Mouse (Mus musculus): ENCODE results near the gene Mvp. TPM values are rescaled to one million over a fixed set of nuclear protein-coding genes. Genes with fewer than 3 reads are reported as not detected.

Mvp gene
- polyA plus RNA-seq, 1 experiment from 2014 or later, result 5.6 TPM

- H3K4me3 ChIP-seq, result peak overlapping the region; percentile 50
- peak overlapping the region; percentile 69; the same call in 1 of the 2 replicates for H3K9ac ChIP-seq
- WGBS, result 64% methylated on average over 15 of the region's 15 CpGs
- H3K27me3 ChIP-seq, result no peaks in the 10 kb centered on the region
- peak overlapping the region; percentile 97 for H3K4me2 ChIP-seq (replicated peaks)
- peak overlapping the region; percentile 90; the same call in 1 of the 2 replicates for H3K27ac ChIP-seq
- no peak for ATAC-seq (ENCODE audit: insufficient number of reproducible peaks, insufficient read depth, low FRiP score, low TSS enrichment)
- H3K9me3 ChIP-seq, result no peaks in the 10 kb centered on the region
- H3K4me1 ChIP-seq, result peaks cover 84% of the 10 kb centered on the region
- H3K36me3 ChIP-seq, result peaks cover 42% of the 10 kb centered on the region
Measured at GRCm38 (mm10) chr7:127018416-127019305, 4.2 kb upstream of the Mvp start.

DNA sequence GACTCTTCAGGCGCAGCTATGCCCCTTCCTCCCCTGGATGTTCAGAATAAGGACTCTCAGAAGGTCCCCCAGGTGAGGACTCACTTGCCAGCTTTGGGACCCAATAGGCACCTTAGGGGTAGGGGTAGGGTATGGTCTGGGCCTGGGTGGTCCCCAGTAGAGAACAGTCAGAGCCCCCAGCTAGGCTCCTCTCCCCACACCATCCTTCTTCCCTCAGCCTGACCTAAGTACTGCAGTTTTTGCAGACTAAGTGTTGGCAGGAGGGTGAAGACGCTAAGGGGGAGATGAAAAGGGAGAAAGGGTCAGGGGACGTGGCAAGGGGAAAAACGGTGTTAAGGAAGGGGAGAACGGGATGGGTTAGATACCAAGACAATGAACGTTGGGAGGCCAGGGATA, 3.5 kb upstream of the Mvp start:
- H3K36me3 ChIP-seq, result peaks cover 41% of the 10 kb centered on the region
- no peaks in the 10 kb centered on the region for H3K27me3 ChIP-seq
- peak overlapping the region; percentile 69; the same call in 1 of the 2 replicates for H3K9ac ChIP-seq
- no peak overlapping the region for H3K4me3 ChIP-seq
- H3K27ac ChIP-seq, result peak overlapping the region; percentile 93
- H3K9me3 ChIP-seq, result no peaks in the 10 kb centered on the region
- H3K4me1 ChIP-seq, result peaks cover 77% of the 10 kb centered on the region
- H3K4me2 ChIP-seq (replicated peaks), result peak overlapping the region; percentile 97
- 63% methylated on average over 6 of the region's 6 CpGs for WGBS
- ATAC-seq (ENCODE audit: insufficient number of reproducible peaks, insufficient read depth, low FRiP score, low TSS enrichment), result no peak

DNA sequence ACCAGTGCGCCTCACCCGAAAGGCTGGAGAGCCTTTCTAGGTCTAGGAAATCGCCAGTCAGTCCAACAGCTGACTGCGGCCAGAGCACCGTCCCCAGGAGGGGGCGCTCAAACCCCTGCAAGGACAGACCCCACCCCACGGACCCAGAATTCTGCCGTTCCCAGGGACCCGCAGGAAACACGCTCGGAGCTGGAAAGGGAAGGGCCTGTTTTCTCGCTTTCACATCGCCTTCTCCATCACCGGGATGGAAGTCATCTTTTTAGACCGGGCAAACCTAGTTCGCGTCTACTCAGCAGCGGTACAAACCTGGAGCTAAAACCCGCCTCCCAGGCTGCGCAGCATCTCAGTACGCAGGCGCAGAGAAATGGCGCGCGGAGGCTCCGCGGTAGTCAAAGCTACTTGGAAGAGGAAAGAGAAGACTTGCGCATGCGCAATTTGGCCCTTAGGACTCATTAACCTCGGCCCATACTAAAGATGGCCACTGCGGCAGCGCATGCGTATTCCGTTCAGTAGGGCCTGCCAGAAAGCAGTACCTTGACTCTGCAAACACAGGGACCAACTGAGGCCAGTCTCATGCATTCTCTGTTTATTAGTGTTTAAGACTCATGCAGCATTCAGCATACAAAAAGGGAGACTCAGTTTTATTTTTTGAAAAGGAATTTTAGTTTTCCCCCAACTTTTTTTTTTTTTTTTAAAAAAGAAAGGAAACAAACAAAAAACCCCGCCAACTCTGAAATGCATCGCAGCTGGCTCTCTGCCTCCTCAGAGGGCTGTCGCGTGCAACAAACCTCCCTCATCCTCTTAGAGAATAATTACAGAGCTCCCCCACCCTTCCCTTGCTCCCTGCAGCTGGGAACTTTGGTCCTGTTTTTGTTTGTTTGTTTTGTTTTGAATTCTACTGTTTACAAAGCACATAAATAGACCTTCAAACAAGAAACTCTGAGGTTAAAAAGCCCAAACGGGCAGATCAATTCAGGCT, 2.8 kb upstream of the Mvp start, which contains the start of gene Pagr1a:
Gene Pagr1a, minus strand, starts transcription at position 382 of the 979 bp plus-strand sequence.
- Histone ChIP-seq H3K9ac (peak within 1 kb of the TSS; percentile 82), H3K9me3 (no peaks in the 10 kb centered on the region), H3K27ac (peak within 1 kb of the TSS; percentile 93), H3K27me3 (no peaks in the 10 kb centered on the region), H3K4me3 (peak within 1 kb of the TSS; percentile 55), H3K4me1 (peaks cover 70% of the 10 kb centered on the region), H3K36me3 (peaks cover 38% of the 10 kb centered on the region), H3K4me2 (replicated peaks) (peak within 1 kb of the TSS; percentile 97)
- peak; percentile 79 for ATAC-seq (ENCODE audit: insufficient number of reproducible peaks, insufficient read depth, low FRiP score, low TSS enrichment)
- WGBS, result 4% methylated on average over 39 of the region's 39 CpGs

- Histone ChIP-seq H3K9me3 (no peaks in the 10 kb centered on the region), H3K4me1 (peaks cover 62% of the 10 kb centered on the region), H3K27ac (peak overlapping the region; percentile 93), H3K4me2 (replicated peaks) (peak overlapping the region; percentile 97), H3K9ac (peak overlapping the region; percentile 82), H3K36me3 (peaks cover 36% of the 10 kb centered on the region), H3K4me3 (peak overlapping the region; percentile 55), H3K27me3 (no peaks in the 10 kb centered on the region)
- peak; percentile 22; the same call in 1 of the 2 replicates for ATAC-seq (ENCODE audit: insufficient number of reproducible peaks, insufficient read depth, low FRiP score, low TSS enrichment)
- WGBS, result under 1% methylated on average over 22 of the region's 22 CpGs
Measured at GRCm38 (mm10) chr7:127016486-127016938, 2.1 kb upstream of the Mvp start.

- Histone ChIP-seq H3K27ac (peak within 1 kb of the TSS; percentile 93), H3K4me1 (peaks cover 60% of the 10 kb centered on the region), H3K9me3 (no peaks in the 10 kb centered on the region), H3K27me3 (no peaks in the 10 kb centered on the region), H3K4me3 (peak within 1 kb of the TSS; percentile 55), H3K9ac (peak within 1 kb of the TSS; percentile 82), H3K4me2 (replicated peaks) (peak within 1 kb of the TSS; percentile 97), H3K36me3 (peaks cover 36% of the 10 kb centered on the region)
- no peak for ATAC-seq (ENCODE audit: insufficient number of reproducible peaks, insufficient read depth, low FRiP score, low TSS enrichment)
Measured at GRCm38 (mm10) chr7:127016481-127016485, 1.9 kb upstream of the Mvp start, which contains the start of gene Pagr1b. Gene Pagr1b, minus strand, starts transcription at chr7:127016484.

DNA sequence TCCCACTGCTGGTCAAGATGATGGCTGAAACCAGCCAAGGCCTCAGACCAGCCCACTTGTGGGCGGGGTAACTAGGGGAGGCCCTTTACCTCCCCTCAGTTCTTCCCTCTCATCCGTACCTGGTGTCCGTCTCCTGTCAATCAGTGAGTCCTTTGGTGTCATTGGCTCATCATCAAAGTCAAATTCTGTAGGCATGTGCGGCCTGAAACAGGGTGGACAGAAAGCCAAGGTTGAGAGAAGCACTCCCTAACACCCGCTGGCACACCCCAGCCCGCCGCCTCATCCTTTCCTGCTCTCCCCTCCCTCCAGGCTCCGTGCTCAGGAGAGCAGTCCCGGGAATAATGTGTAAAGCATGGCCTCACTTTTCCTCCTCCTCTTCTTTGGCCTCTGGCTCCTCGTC, 1.7 kb upstream of the Mvp start:
- H3K4me1 ChIP-seq, result peaks cover 58% of the 10 kb centered on the region
- H3K9me3 ChIP-seq, result no peaks in the 10 kb centered on the region
- peak overlapping the region; percentile 93 for H3K27ac ChIP-seq
- H3K27me3 ChIP-seq, result no peaks in the 10 kb centered on the region
- peak overlapping the region; percentile 82 for H3K9ac ChIP-seq
- peaks cover 36% of the 10 kb centered on the region for H3K36me3 ChIP-seq
- H3K4me3 ChIP-seq, result peak overlapping the region; percentile 55
- peak overlapping the region; percentile 97 for H3K4me2 ChIP-seq (replicated peaks)
- WGBS, result 1% methylated on average over 10 of the region's 10 CpGs
- no peak for ATAC-seq (ENCODE audit: insufficient number of reproducible peaks, insufficient read depth, low FRiP score, low TSS enrichment)

DNA sequence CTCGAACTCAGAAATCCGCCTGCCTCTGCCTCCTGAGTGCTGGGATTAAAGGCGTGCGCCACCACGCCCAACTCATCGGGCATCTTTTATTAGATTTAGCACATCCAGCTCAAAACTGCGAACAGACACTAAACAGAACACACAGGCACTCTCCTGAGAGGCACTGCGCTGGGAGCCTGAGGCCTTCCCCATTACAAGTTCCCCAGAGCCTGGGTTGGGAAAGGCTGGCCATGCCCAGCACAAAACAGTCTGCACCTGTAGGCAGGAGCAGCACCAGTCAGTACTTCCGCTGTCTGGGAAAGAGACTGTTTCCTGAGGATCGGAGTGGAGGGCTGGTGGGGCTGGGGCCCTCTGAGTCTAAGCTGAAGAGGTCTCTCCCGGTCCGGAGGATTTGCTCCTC, 572 bp upstream of the Mvp start:
- Histone ChIP-seq H3K4me1 (peaks cover 49% of the 10 kb centered on the region), H3K9me3 (no peaks in the 10 kb centered on the region), H3K4me3 (no peak overlapping the region), H3K36me3 (peaks cover 36% of the 10 kb centered on the region), H3K27ac (no peak overlapping the region; the same call in 1 of the 2 replicates), H3K9ac (no peak overlapping the region), H3K4me2 (replicated peaks) (peak overlapping the region; percentile 97), H3K27me3 (no peaks in the 10 kb centered on the region)
- ATAC-seq (ENCODE audit: insufficient number of reproducible peaks, insufficient read depth, low FRiP score, low TSS enrichment), result no peak
- 93% methylated on average over 12 of the region's 12 CpGs for WGBS

- peaks cover 36% of the 10 kb centered on the region for H3K36me3 ChIP-seq
Measured at GRCm38 (mm10) chr7:127013385-127013784, 1.0 kb downstream of the Mvp start.

DNA sequence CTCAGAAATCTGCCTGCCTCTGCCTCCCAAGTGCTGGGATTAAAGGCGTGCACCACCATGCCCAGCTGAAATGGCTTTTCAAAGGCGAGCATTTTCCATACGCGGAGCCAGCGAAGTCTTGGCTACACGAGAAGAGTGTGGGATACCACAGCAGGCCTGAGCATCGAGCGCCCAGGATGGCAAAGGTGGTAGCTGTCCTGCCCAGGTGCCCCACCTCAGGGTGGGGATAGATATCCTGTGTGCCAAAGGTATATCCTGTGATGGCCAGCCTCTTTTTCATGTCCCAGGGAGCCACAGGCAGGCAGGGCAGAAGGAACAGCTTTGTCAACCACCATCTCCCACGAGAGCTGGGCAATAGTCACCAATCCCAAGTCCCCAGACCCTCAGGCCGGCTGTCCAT, 1.6 kb downstream of the Mvp start:
- no peak overlapping the region for H3K27ac ChIP-seq
- H3K9me3 ChIP-seq, result no peaks in the 10 kb centered on the region
- ATAC-seq (ENCODE audit: insufficient number of reproducible peaks, insufficient read depth, low FRiP score, low TSS enrichment), result no peak
- no peak overlapping the region for H3K4me3 ChIP-seq
- H3K27me3 ChIP-seq, result no peaks in the 10 kb centered on the region
- peaks cover 36% of the 10 kb centered on the region for H3K36me3 ChIP-seq
- no peak overlapping the region for H3K4me2 ChIP-seq (replicated peaks)
- no peak overlapping the region for H3K9ac ChIP-seq
- WGBS, result 97% methylated on average over 10 of the region's 10 CpGs
- H3K4me1 ChIP-seq, result peaks cover 30% of the 10 kb centered on the region

More at GRCm38 (mm10) chr7:127013385-127013784, 1.0 kb downstream of the Mvp start:
- H3K9me3 ChIP-seq, result no peaks in the 10 kb centered on the region
- no peak overlapping the region for H3K27ac ChIP-seq
- ATAC-seq (ENCODE audit: insufficient number of reproducible peaks, insufficient read depth, low FRiP score, low TSS enrichment), result no peak
- no peak overlapping the region for H3K4me2 ChIP-seq (replicated peaks)
- no peaks in the 10 kb centered on the region for H3K27me3 ChIP-seq
- no peak overlapping the region for H3K4me3 ChIP-seq
- H3K9ac ChIP-seq, result no peak overlapping the region
- WGBS, result 94% methylated on average over 6 of the region's 6 CpGs
- peaks cover 35% of the 10 kb centered on the region for H3K4me1 ChIP-seq

DNA sequence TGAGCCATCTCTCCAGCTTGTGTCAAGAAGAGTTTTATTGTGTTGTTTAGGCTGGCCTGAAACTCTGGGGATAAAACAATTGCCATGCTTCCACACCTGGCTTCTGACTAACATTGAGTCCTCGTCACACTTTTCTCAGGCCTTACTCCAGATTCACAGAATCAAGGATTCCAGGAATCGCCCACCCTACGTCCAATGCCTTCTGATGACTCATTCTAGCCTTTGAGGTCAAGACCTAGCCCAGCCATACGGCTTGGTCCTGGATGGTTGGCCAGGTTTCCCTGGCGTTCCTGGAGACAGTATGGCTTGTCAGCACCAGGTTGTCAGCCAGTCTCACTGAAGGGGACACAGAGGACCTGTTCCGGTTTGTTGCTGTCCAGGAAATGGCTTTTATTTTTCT, 2.0 kb downstream of the Mvp start:
- ATAC-seq (ENCODE audit: insufficient number of reproducible peaks, insufficient read depth, low FRiP score, low TSS enrichment), result no peak
- peaks cover 26% of the 10 kb centered on the region for H3K4me1 ChIP-seq
- H3K36me3 ChIP-seq, result peaks cover 36% of the 10 kb centered on the region
- no peaks in the 10 kb centered on the region for H3K27me3 ChIP-seq
- H3K9me3 ChIP-seq, result no peaks in the 10 kb centered on the region
- no peak overlapping the region for H3K4me3 ChIP-seq
- no peak overlapping the region for H3K27ac ChIP-seq
- no peak overlapping the region for H3K9ac ChIP-seq
- WGBS, result 87% methylated on average over 6 of the region's 6 CpGs
- no peak overlapping the region for H3K4me2 ChIP-seq (replicated peaks)

- ATAC-seq (ENCODE audit: insufficient number of reproducible peaks, insufficient read depth, low FRiP score, low TSS enrichment), result no peak
- H3K4me3 ChIP-seq, result no peak overlapping the region
- 70% methylated on average over 2 of the region's 2 CpGs for WGBS
- H3K9ac ChIP-seq, result no peak overlapping the region
- no peaks in the 10 kb centered on the region for H3K9me3 ChIP-seq
- H3K4me1 ChIP-seq, result peaks cover 26% of the 10 kb centered on the region
- H3K36me3 ChIP-seq, result peaks cover 36% of the 10 kb centered on the region
- no peaks in the 10 kb centered on the region for H3K27me3 ChIP-seq
- H3K4me2 ChIP-seq (replicated peaks), result no peak overlapping the region
- no peak overlapping the region for H3K27ac ChIP-seq
Measured at GRCm38 (mm10) chr7:127011717-127012116, 2.7 kb downstream of the Mvp start.

All from embryonic facial prominence, embryonic 12.5 days (tissue).